Mouse (Mus musculus) lung, postnatal 0 days (tissue): Measurements from ENCODE around the gene Olfr288.

Experiments
- CTCF ChIP-seq: IDR thresholded peaks from 2 replicates; pipeline ENCODE4 v1.5.1; 2016; ENCODE audit warnings: antibody characterized with exemption, mild to moderate bottlenecking
- EP300 ChIP-seq: IDR thresholded peaks from 2 replicates; pipeline ENCODE4 v1.6.1; 2016; ENCODE audit warnings: antibody characterized with exemption, mild to moderate bottlenecking, control low read depth

DNA sequence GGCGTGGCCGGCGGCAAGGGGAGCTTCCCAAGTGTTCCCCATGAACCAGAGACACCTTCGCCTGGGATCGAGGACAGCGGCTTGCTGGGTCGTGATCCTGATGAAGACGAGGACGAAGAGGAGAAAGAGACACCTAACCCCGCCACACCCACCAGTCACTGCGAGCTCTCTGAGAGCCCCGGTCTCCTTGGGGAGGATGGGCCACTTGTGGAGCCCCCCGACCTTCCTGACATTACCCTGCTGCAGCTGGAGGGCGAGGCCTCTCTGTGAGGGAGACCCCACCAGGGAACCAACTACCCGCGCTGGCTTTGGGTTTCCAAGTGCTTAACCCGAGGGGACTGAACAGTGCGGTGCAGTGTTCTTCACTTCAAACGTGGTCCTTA is 26.7 kb downstream of the Olfr288 start:
- TF ChIP-seq CTCF (no peak), EP300 (no peak)
